Mouse (Mus musculus): ENCODE results near the gene Ethe1.

Gene Ethe1

DNA sequence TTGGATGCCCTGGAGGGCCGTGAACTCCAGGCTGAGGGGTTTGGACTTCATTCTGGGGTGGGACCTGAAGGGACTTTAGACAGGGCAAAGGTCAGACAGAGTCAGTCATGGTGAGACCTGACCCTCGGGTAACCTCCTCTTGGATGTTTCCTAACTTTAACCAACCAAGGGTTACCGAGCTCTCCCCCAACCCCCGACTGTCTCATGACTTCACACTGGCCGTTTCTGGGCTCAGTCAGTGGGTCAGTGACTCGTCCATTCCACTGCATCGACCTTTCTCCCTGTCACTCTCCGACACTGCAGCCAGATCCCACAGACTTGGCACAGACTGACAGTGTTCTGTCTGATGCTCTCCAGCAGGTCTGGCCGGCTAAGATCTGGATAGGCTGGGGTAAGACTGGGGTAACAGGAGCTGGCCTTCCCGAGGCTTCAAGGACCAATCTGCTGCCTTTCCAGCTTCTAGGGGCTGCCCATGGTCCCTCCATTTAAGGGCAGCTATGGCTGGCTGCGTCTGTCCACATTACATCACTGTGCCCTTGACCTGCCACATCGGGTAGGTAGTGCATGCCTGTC lies 13.0 kb upstream of the Ethe1 start:
- no peak for DNase-seq (ENCODE audit: low spot score in 2 of 2)

DNA sequence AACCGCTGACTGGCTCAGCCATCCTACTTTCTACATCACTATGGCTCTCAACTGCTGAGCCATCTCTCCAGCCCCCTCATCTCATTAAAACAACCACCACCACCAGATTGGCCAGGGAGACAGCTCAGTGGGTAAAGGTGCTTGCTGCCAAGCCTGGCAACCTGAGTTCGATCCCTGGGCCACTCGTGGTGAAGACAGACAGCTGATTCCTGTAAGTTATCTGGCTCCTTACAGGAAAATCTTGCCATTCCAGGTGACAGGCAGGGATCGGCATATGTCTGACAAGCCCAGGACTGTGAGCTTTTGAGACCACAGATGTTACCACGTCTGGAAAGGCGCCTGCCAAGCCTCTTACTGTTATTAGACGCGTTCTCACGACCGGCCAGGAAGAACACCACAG lies 9.5 kb upstream of the Ethe1 start:
- no peak for DNase-seq (ENCODE audit: low spot score in 2 of 2)

DNA sequence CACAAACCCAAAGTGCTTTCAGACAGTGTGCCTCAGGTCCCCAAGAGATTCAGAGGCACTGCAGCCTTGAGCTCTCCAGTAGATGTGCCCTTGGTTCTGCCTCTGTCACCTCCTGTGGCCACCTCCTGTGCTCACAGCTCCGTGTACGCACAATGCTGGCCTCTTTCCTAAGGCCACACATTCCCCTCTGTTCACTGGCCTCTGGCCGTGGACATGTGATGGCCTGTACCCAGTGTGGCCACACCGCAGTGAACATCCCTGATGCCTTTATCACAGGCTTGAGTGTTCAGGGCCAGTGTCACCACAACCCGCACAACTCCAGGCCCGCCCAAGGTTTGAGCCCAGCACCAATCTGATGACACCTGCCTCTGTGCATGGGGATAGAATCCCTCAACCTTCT lies 2.5 kb upstream of the Ethe1 start:
- DNase-seq (ENCODE audit: low spot score in 2 of 2): no peak

DNA sequence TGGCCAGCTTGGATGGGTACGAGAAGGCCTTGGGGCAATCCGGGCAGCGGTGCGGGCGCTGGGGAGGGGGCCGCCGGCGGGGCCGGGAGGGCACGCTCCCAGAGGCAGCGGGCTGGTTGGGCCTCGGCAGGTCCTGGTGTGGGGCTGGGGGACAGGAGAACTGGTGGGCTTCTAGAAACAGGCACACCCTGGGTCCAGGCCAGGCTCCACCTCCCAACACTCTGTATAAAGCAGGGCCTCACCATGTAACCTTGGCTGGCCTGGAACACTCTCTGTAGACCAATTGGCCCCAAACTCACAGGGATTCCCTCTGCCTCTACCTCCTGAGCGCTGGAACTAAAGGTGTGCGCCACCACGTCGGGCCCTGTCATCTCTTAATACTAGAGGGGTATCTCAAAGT lies 1.3 kb upstream of the Ethe1 start:
- no peak for DNase-seq (ENCODE audit: low spot score in 2 of 2)

DNA sequence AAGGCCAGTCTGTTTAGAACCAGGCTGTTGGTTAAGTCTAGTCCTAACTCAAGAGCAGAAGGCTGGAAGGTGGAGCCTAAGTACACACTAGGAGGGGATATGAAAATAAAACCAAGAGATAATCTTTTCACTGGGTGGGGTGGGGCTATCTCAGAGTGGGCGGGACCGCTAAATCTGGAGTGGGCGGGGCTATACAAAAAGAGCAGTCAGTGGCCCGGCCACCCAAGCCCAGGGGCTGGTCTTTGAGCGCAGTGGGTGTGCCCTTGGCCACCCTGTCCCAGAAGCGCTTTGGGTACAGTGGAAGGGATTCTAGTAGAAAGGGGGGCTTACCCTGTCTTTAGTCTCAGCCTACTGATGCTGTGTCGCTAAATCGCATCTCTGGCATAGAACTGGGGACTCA lies 515 bp upstream of the Ethe1 start:
- DNase-seq (ENCODE audit: low spot score in 2 of 2): no peak

DNA sequence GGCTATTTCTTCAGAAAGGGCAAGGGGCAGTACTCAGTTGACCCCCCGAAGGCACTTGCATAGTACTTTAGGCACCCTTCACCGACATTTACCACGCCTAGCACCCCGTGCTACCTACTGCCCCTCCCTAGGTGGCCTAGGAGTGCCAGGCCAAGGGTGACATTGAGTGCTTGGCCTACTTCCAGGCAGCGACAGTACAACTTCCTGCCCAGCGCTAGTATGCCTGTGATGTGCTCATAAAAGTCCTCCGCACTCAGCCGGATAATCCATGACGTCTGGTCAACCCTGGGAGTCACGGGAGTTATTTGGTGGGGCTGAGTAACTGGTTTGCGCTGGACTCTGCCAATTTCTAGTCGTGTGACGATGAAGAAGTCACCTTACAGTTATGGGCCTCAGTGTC lies 993 bp downstream of the Ethe1 start:
- no peak for DNase-seq (ENCODE audit: low spot score in 2 of 2)

DNA sequence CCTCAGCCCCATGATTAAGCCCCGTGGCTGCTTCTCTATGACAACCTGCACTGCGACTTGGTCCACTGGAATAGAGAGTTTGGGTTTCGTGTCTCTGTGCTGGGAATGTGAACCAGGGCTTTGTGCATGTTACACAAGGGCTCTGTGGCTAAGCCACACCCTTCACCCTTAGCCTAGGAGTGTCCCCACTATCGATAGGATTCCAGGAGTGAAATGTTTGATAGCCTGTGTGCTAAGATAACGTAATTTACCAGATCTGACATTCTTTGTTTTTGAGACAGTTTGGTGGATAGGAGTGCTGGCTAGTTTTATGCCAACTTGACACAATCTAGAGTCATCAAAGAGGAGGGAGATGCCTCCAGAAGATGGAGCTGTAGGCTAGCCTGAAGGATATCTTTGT lies 4.4 kb downstream of the Ethe1 start:
- no peak for DNase-seq (ENCODE audit: low spot score in 2 of 2)

DNA sequence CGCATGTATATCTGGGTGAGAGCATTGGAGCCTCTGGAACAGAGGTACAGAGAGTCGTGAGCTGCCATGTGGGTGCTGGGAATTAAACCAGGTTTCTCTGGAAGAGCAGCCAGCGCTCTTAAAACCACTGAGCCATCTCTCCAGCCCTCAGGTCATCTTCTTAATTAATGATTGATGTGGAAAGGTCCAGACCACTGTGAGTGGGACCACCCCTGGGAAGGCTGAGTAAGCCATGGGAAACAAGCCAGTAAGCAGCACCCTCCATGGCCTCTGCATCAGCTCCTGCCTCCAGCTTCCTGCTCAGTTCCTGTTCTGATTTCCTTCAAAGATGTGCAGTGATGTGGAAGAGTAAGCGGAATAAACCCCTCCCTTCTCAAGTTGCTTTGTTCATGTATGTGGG lies 4.8 kb downstream of the Ethe1 start:
- DNase-seq (ENCODE audit: low spot score in 2 of 2): no peak

DNA sequence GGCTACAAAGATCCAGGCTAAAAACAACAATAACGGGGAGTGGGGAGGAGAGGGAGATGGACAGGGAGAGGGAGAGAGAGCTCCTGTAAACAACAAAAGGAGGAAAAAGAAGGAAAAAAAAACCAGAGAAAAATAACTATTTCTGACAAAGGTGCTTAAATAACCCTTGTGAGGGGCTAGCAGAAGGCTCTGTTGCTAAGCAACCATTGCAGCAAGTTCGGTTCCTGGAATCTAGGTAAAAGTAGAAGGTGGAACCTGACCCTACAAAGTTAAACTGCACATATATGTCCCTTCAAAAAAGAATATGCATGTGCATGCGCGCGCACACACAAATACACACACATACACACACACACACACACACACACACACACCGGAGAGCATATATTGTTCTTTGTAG lies 5.4 kb downstream of the Ethe1 start:
- DNase-seq (ENCODE audit: low spot score in 2 of 2): no peak

DNA sequence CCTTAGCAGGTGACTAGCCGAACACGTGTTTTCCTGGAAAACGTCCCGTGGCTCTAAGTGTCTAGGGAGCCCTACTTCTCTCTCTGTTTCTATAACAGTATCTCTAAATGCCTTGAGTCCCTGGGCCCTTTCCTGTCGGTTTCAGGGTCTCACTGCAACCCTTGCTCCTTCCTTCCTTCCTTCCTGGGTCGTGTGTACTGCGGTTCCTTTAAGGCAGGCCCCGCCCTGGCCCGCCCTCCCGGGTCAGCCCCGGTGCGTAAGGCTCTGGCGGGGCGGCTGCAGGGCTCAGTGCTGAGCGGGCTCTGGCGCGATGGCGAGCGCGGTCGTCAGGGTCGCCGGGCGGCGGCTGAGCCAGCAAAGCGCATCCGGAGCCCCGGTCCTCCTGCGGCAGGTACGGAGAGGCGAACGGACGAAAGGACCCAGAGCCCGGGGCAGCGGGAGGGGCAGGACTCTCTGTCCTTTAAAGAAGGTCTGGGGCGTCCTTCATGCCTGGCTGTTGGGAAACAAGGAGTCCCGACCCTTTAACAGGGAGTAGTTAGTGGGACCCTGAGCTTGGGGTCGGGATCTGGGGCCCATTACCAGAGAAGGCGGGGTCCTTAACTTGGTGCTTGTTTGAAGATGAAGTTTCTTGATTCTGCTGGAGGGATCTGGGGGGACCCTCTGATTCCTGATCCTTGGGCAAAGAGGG lies 6.4 kb downstream of the Ethe1 start:
- DNase-seq (ENCODE audit: low spot score in 2 of 2): peak; percentile 62 to 72

DNA sequence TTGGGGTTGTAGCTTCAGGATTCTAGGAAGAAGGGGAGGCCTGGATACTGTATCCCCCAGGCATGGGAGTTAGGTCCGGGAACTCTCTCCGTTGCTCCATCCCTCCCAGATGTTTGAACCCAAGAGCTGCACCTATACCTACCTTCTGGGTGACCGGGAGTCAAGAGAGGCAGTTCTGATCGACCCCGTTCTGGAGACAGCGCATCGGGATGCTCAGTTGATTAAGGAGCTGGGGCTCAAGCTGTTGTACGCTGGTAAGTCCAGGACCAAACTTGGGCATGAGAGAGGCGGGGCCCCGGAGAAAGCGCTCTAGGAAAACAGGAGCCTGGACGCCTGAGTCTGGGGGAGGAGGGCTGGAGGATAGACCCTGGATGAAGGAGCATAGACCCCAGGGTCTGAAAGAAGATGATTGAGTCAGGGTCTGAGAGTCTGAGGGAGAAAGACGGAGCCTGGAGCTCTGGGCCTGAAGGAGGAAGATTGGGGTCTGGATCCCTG lies 7.0 kb downstream of the Ethe1 start:
- no peak for DNase-seq (ENCODE audit: low spot score in 2 of 2)

DNA sequence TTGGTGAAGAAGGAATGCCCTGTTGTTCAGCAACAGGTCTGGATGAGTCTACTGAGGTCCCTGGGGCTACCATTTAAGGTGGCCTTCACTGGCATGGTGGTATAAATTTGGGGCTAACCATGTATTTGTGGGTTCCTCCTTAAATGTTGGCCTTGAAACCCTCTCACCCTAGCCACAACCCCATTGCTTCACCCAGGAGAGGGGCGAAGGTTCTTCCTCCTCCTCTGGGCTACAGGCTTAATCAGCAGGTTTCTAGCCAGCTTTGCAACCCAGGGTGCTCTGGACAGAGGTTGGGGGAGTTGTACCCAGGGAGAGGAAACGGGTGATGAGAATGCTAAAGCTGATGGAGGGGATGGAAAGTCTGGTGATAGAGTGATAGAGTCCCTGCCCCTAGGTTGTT lies 8.1 kb downstream of the Ethe1 start:
- DNase-seq (ENCODE audit: low spot score in 2 of 2): no peak

DNA sequence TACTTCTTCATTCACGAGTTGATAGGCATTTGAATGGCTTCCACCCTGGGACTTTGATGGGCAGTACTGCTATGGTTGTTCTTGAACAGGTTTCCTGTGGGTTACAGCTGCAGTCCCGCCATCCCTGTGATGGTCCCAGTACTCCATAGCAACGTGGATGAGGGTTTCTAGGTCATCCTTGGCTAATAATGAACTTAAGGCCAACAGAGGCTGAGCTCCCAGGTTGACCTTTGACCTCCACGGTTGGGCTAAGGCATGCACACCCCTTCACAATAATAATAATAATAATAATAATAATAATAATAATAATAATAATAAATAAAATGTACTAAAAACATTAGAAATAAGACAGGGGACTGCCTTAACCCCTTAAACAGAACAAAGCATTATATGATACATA lies 10.8 kb downstream of the Ethe1 start:
- no peak for DNase-seq (ENCODE audit: low spot score in 2 of 2)

DNA sequence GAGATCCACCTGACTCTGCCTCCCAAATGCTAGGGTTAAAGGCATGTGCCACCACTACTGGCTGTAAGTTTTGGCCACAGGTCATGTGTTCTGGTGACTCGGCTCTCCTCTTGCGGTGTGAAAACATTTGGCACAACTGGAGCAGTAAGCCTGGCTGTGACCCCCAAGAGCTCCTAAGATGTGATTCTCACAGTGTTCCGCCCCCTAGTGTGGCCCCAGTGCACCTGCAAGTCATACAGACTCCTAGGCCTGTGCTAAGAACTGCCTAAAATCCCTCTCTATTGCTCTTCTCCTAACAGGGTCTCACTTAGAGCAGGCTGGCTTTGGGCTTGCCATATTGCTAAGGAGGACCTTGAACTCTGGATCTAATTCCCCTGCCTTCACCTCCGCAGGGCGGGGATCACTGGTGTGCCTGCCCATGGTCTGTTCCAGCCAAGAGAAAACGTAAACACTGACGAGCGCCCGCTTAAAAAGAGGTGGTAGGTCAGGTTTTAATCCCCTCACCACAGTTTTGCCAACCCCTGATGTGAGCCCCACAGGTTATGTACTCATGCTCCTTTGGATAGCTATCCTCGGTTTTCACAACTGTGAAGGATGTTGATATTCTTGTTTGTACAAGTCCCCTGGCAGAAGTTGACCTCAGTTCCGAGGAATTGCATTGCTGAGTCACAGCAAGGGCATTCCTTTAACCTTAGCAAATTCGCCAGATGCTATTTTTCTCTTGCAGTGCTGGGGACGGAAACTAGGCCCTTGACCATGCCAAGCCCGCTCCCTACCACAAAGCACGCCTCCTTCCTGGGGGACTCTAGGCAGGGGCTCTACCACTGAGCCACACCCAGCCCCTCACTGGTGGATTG lies 12.1 kb downstream of the Ethe1 start:
- no peak for DNase-seq (ENCODE audit: low spot score in 2 of 2)

DNA sequence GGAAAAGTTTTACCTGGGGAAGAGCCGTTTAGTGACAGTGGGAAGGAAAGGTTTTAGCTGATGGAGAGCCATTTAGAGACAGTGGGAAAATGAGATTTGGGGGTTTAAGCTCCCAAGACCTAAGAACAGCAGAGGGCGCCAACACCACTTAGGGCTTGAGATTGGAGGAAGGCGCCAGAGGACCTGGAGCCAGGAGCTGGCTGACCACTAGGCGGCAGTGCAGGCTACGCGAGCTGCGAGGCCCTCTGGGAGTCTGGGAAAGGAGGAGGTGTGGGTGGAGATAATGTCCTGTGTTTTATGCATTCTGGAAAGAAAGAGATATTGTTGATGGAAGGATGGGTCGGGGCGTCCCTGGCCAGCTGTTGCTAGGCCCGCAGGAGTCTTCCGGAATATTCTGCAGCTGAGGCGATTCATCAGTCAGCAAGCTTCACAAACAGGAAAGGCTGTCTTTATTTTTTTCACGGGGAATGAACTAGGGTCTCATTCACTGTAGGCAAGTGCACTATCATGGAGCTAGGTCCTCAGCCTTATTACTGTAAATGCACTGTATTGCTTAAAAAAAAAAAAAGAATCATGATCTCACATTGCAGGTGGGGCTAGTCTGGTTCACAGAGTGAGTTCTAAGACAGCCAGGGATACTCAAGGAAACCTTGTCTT lies 13.7 kb downstream of the Ethe1 start:
- DNase-seq (ENCODE audit: low spot score in 2 of 2): peak; percentile 86 to 99

DNA sequence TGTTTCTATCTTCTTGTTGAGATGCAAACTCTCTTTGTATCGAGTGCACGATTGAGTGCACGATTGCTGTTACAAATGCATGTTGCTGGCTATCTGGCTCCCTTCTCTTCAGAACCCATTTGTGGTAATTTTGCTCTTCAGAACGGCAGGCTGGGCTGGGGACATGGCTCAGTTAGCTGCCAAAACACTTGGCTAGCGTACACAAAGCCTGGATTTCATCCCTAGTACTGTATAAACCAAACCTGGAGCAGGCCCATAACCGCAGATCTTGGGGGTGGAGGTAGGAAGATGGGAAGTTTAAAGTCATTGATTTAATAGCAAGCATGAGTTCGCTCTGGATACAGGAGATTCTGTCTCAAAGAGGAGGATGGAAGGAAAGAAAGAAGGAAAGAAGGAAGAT lies 18.2 kb downstream of the Ethe1 start:
- no peak for DNase-seq (ENCODE audit: low spot score in 2 of 2)

DNA sequence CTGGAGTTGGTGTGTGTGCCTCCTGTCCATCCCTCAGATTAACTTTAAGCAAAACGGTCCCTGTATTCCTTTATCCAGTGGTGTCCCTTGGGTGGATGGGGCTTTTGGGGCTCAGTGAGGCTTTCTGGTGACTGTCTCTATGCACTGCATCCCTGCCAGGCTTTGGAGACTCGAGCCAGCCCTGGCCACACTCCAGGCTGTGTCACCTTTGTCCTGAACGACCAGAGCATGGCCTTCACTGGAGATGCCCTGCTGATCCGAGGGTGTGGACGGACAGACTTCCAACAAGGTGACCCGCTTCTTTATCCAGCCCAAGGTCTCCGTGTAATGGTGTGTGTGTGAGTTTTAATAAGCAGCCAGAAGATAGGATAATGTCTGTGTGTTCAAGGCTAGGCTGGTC lies 18.7 kb downstream of the Ethe1 start:
- DNase-seq (ENCODE audit: low spot score in 2 of 2): no peak

DNA sequence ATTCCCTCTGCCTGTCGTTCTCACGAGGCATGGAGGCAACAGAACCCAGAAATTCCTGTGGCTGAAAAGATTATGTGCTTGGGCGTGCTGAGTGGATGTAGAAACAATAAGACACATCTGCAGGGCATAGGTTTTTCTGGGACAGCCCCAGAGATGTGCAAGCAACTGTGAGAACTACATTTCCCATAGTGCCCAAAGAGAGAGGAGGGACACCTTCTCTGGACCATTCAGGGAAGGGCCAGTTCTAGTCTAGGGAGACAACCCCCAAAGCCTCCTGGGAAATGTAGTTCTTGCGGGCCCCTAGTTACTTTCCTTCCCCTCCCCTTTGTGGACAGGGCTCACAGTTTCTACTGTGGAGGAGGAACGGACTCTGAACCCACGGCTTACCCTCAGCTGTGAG lies 20.7 kb downstream of the Ethe1 start:
- DNase-seq (ENCODE audit: low spot score in 2 of 2): peak; percentile 79 to 80

DNA sequence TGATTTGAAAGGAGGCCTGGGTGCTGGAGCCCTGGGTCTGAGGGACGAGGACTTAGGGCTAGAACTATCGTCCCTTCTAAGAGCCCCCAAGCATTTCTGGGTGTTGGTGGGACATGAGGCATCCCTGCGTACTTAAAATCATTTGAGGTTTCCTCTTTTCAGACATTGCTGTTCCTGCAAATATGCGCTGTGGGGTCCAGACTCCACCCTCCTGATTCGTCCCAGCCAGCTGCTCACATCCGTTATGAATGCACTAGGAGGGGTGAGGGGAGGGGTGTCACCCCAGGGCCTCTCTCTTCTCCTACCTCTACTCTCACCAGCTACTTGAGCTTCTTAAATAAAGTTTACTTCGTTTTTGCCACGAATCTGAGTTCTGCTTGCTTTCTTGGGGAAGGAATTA lies 21.2 kb downstream of the Ethe1 start:
- DNase-seq (ENCODE audit: low spot score in 2 of 2): peak; percentile 69 to 75

DNA sequence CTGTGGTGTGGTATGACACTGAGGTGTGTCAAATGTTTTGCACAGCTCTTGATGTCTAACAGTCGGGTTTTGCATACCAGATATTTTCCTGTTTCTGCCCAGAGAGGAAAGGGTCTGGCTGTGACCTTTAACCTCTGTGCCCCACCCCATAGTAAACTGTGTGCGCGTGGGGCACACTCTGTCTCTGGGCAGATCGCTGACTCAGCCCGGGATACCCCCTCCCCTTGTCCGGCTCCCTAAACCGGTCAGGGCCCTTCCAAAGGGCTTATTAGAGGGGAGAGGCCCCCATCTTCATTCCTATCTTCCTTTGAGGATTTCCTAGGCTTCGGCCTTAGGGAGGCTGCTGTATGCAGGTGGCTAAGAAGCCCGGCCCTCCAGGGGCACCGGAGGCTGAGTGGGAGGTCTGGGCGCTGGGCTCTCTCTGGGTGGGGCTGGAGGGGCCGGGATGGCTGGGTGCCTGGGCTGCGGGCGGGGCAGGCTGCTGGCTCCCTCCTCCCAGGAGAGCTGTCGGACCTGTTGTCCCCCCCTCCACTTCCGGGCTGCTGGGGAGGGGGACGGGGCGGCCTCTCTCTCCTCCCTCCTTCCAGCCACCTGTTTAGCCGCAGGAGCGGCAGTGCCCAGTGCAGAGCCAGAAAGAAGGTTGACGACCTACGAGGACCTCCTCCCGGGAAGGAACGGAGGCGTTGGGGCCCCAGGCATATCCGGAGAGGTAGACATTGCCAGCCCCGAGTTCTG lies 23.0 kb downstream of the Ethe1 start, which contains the start of gene Phldb3:
Gene Phldb3 (plus strand): TSS at position 620 of the 735 bp plus-strand sequence.
- peak; percentile 50 to 60 for DNase-seq (ENCODE audit: low spot score in 2 of 2)

DNA sequence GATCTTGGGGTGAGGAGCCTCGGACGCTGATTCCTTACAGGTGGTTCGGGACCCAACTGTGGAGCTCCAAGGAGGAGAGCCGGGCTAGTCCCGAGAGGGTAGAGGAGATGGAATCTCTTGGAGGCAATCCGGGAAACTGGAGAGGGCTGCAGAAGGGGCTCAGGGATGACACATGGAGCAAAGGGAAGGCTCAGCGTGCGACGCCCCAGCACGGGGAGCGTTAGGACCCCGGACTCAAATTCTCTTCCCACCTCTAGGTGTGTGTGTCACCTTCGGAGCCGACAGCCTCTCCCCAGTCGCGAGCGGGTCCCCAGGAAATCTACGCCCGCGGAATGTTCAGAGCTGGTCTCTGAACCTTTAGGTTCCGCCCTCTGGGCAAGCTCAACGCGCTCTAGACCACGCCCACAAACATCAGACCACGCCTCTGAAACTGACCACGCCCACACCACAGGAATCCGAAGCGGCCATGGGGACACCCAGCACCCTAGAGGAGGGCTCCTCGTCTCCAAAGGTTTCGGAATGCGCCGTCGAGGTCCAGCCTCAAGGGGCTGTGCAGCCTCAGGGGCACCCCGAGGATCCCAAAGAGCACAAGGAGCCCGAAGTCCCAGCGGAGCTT lies 23.6 kb downstream of the Ethe1 start:
- peak; percentile 94 to 96 for DNase-seq (ENCODE audit: low spot score in 2 of 2)

All from thymus, postnatal 10 days (tissue).